Mouse (Mus musculus): Measurements from ENCODE around the gene Rac1.
A peak's percentile ranks its signal among the peaks of the same experiment; 100 is the strongest.

Gene Rac1

DNA sequence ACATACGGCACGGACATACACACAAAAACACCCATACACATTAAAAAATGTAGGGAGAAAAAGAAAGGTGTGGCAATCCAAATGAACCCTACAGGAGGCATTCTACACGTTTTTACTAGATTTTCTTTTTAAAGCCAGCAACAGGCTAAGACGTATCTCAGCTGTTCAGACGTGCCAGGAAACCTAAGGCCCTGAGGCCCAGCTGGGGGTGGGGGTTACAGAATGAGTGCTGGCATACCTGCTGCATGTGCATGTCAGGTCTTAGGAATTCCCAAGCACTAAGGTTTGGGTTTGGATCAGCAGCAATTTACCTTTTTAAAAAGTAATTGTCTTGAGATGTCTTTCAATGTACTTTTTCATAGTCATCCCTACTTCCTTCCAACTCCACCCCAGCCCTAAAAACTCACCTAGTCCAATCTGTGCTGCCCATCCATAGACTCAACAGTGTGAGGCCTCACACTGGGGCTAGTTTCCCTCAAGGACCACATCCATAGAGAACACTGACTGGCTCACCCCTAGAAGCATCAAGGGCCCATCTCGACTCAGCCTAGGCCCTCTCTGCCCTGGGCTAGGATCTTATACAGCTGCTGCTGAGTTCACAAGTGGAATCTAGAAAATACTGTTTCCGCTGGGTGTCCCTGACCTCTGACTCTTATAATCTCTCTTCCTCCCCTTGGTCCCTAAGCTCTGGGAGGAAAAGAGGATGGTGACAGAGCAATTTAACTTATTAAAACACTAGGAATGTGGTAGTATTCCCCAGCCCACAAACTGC lies 2.2 kb downstream of the Rac1 start:
- no peak for DNase-seq (ENCODE audit: low read depth, low spot score)

DNA sequence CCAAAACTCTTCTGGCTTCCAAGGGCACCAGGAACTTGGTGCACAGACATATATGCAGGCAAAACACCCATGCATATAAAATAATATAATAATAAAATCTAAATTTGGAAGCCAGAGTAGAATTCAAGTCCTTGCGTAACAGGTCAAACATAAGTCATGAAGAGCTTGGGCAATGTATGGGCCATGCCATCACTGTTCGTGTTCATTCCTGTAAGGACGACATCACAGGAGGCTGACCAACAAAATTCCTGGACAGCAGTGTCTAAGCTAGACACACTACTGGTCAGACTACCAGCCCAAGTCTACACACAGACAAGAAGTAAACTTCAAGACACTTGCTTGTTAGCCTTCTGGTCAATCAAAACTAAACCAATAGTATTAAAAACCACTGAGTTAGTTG lies 5.0 kb downstream of the Rac1 start:
- DNase-seq (ENCODE audit: low read depth, low spot score), result no peak

DNA sequence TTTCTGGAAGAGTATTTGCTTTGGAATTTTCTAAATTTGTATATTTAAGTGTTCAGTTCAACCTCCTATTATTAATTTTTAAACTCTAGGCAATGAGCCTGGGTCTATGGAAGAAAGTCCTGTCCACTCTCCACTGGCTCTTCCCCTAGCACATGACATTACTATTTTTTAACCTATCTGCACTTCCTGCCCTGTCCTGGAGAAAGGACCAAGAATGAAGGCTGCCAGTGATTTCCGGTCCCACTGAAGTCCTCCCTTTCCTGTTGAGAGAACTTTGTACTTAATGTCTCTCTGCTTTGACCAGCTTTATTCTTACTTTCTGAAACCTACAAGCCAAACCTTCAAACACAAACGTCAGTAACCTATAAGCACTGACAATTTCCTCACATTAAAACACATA lies 7.4 kb downstream of the Rac1 start:
- DNase-seq (ENCODE audit: low read depth, low spot score), result no peak

DNA sequence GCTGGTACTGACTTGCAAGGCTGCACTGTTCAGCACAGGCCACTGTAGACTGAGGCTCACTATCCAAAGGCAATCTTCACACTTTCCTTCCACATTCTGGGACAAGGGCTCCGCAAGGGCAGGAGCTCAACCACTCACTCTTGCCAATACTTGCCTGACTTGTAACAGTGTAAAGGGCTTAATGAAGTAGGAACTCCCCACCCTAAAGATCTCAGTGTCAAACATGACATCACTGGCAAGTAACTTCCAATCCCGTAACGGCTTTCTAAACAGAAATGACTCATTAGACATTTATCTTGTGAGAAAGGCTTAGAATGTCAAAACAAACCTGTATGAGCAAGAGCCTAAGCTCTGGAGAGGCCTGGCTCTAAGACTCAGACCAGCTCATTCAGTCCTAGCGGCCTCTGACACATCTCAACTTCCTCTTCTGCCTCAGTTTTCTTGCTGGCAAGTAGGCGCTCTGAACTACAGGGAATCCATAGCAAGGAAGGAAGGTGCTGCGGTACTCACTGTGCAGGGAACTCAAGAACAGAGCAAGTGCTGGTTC lies 9.7 kb downstream of the Rac1 start:
- no peak for DNase-seq (ENCODE audit: low read depth, low spot score)

DNA sequence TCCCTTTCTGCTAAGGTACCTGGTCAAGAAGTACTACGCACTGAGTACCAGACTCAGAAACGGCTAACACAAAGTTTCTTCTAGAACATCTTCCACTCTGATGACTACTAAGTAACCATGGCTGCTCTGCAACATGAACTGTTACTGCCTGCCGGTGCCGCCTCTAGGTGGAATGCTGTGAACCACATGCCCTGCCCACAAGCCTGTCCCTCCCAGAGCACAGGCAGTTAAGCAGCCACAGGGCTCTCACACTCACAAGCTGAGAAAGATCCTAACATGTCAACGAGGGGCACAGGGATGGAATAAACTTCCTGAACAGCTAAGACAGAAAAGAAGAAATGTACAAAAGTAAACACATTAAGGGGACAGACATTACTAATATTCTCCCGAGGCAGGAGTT lies 10.4 kb downstream of the Rac1 start:
- no peak for DNase-seq (ENCODE audit: low read depth, low spot score)

DNA sequence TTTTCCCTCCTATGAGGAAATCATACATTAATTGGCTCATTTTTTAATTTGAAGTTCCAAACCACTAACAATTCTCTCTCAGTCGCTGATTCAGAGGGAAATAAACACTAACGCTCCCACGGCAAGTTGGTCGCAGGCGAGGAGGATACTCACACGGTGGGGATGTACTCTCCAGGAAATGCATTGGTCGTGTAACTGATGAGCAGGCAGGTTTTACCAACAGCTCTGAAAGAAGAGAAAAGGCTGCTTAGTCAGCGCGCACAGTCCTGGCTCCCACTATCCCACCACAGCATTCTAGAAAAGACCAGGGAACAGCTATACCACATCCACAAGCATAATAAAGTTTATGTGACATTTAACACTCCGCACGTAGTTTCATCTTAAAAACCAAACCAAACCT lies 10.8 kb downstream of the Rac1 start:
- DNase-seq (ENCODE audit: low read depth, low spot score), result no peak

DNA sequence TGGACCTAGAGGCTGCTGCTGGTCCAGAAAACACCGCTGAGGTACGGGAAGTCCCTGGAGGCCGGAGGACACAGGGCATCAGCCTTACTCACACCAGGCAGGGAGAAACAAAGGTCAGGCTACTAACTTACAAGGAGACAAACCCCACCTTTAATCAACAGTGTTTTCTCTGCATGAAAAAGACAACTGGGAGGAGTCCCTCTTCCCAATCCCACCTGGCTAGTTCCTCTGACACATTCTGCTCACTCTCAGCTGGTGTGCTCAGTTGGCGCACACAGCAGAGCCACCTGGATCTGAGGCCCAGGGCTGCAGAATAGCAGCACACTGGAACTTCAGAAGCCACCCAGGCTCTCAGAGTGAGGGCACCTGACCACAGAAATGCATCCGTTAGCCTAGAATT lies 13.0 kb downstream of the Rac1 start:
- DNase-seq (ENCODE audit: low read depth, low spot score), result peak; percentile 60

DNA sequence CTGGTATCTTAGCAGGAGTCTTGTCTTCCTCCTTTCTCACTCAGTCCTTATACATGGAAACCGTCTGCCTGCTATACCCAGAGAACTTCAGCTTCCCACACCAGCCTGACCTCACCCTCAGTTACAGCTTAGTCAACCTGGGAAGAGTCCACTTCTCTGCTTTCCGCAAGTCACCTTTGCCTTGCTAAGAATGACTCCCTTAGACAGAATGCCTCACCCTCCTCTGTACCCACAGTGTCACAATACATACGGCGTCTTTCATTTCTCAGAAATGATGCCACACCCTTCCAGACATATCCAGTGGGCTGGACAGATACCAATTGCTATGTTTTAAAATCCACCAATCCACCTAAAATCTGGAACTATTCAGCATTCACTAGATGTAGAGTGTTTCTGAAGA lies 15.5 kb downstream of the Rac1 start:
- no peak for DNase-seq (ENCODE audit: low read depth, low spot score)

DNA sequence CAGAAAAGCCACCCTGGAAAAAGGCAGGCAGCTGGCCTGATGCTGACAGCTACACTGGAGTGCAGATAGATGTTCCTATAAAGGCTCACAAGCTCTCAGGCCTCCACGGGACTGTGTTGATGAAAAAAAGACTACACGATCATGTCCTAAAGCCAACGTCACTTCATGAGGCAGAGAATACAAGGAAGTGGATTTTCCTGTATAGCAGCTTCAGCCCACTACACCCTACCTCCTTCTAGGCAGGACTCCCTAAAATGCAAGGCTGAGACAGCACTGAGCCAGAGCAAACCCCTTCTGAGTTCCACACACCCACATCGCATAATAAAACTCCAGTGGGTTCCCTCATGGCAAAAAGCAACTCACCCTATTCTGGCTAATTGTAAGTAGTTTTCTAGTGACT lies 16.3 kb downstream of the Rac1 start:
- no peak for DNase-seq (ENCODE audit: low read depth, low spot score)

DNA sequence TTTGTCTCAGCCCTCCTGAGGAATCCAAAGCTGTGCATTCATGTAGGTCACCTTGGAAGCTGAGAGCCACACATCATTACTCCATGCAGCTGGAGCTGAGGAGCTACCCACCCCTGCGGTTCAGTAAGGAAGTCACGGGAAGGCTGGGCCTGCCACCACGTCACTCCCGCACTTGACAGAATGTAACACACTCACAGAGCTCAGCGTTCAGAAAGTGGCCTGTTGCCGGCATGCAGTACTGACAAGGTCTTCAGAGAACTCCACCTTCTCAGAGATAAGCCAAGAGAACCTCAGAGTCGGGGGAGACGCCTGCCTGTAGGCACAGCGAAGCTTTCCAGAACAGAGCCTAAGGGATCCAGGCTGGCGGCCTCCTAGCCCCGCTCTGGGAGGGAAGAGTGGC lies 18.1 kb downstream of the Rac1 start:
- peak; percentile 50 for DNase-seq (ENCODE audit: low read depth, low spot score)

DNA sequence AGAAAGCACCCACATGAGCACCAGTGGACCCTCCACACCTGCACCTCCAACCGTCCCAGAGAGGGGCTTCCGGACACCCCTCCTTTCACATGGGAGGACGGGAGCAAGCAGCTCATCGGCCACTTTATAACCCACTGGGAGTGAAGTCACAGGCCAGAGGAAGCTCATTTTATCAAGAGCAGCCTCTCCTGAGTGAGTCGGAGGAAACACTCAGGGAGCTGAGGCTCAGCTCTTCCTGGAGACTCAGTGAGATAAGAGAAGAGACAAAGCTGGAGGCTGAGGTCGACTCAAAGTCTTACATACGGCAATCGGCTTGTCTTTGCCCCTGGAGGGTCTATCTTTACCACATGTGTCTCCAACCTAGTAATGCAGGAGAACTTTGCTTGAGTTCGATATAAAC lies 18.5 kb downstream of the Rac1 start:
- no peak for DNase-seq (ENCODE audit: low read depth, low spot score)

DNA sequence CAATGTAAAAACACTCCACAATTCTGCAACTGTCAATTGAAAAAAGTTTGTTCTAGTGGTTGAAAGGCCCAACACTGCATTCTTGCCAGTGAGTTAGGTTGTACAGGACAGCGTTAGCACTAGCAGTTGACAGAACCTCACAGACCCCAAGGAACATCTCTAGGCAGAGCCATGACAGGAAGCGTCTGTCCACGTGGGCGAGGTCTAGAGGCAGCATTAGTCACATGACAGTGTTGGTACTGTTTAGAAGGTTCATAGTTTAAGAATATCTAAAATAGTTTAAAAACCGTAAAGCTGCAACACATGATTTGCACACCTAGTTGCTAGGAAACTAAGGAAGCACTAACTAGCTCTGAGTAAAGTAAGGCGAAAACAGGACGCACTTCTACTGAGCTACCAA lies 22.3 kb downstream of the Rac1 start:
- DNase-seq (ENCODE audit: low read depth, low spot score), result no peak

DNA sequence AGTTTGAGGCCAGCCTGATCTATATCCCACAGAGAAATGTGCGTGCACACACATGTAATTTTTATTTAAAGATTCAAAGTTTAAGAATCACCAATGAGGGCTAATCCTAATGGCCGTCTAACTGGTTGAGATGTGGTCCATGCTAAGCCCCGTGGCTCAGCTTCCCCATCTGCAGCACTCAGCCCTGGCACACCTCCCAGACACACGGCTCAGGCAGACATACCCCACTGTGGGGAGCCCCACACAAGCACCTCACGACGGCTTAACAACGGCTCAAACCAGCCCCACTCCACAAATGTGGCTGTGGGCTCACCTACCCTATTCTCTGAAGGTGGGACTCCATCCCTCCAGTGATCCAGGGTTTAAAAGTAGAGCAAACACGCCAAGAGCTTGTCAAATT lies 22.8 kb downstream of the Rac1 start:
- no peak for DNase-seq (ENCODE audit: low read depth, low spot score)

DNA sequence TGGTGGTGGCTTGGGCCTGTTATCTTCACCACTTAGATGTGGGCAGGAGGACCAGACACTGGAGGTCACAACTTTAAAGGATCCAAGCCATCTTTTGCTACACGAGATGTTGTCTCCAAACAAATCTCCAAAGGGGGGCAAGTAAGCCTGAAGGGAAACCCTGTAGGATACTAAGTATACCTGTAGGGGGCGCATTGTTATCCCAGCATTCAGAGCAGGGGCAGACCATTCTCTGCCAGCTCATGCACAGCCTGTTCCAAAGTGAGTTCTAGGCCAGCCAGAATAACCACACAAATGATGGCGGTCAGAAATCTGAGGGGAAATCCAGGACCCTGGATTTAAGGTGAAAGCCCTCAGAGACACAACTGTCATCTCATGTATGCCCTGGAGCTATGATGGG lies 23.4 kb downstream of the Rac1 start:
- peak; percentile 70 for DNase-seq (ENCODE audit: low read depth, low spot score)

DNA sequence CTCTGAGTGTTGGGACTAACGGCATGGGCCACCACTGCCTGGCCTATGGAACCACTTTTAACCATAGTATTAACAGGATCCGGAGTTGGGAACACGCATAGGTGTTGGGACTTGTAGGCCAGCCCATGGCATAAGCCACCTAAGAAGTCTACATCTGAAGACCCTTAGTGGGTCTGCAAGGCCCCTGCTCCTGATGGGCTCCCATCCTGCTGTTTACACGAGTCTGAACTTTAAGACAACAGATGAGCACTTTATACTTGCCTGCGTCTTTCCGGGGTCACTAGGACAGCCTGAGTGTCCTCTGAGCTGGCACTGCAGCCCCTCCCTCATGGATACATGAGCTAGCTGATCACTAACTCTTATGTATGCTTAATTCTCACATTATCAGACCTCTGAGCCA lies 24.1 kb downstream of the Rac1 start:
- DNase-seq (ENCODE audit: low read depth, low spot score), result no peak

DNA sequence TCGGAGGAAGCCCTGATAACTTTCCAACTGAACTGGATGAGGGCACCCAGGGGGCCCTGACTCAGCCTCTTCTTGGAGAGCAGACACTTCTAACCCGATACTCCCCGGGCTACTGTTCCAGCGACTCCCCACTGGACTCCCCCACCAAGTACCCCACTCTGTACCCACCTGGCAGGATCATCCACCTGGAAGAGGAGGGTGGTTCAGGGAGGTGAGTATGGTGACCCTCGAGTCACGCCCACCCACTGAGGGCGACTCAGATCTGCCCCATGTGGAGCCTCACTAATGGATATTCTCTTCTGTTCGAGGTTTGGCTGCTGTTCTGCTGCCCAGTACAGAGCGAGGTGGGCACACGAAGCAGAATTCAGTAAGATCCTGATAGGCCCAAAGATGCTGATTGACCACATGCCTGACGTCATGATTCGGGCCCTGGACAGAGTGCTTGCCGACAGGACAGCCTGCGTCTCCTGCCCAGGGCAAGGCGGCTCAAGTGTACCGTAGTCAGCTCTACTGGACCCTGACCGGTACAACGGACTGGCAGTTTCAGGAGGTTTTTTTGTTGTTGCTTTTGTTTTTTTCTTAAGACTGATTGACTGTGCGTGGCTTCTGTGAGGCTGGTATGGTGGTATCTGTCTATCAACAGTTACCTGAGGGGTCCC lies 24.8 kb downstream of the Rac1 start:
- no peak for DNase-seq (ENCODE audit: low read depth, low spot score)

DNA sequence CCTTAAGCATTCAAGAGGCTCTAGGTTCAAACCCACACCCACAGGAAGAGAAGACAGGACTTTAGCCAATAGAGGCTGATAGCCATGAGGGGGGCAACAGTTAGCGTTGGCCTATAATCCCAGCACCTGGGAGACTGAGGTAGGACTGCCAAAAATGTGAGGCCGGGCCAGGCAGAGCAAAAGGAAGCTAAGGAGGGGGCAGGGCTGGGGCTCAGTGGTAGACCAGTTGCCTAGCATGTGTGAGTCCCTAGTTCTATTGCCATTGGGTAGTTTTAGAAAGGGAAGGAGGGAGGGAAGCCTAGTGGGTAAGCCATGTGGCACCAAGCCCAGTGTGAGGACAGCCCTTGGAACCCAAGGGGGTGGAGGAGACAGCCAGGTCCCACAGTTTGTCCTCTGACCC lies 26.2 kb downstream of the Rac1 start:
- no peak for DNase-seq (ENCODE audit: low read depth, low spot score)

DNA sequence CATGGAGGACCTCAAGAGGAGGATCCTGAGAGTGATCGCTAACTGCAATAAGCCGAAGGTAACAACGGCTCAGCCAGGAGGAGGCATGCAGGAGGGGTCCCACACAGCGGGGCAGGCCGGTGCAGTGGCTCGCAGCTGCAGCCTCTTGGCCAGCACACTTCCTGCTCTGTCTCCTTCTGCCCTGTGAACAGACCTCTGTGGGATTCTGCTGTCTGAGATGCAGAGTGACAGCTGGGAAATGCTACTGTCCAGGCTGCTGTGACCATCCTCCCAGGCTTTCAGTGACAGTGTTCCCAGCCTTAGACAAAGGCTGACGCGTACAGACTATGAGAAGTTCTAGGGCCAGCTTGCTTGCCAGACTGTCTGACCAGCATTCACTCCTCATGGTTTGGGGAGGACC lies 26.7 kb downstream of the Rac1 start:
- no peak for DNase-seq (ENCODE audit: low read depth, low spot score)

DNA sequence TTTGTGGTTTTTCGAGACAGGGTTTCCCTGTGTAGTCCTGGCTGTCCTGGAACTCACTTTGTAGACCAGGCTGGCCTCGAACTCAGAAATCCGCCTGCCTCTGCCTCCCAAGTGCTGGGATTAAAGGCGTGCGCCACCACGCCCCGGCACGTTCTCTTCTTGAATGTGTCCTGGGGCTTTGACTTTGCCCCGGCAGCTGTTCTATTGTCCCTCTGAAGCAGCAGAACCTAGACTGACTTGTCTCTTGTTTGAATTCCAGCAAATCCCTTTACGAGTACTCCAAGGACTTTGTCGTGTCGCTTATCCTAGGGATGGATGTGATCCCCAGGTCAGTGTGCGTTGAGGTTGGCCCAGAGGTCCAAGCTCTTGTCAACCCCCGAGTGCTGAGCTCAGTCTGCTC lies 27.1 kb downstream of the Rac1 start:
- DNase-seq (ENCODE audit: low read depth, low spot score), result peak; percentile 65

DNA sequence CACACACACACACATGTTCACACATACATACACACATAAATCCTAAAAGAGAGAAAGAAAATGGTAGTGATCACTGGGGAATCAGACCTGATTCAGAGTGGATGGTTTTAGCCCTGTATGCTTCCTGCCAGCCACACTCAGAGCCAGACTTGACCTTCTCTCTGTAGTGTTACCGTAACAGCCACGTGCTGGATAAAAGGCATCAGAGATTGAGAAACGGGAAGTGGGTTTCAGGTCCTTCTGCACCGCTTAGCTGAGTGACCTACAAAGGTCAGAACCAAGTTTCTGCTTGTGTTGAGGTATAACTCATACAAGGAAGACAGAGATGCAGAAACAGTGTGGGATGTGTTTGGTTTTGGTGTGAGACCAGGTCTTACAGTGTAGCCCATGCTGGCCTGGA lies 28.1 kb downstream of the Rac1 start:
- DNase-seq (ENCODE audit: low read depth, low spot score), result no peak

DNA sequence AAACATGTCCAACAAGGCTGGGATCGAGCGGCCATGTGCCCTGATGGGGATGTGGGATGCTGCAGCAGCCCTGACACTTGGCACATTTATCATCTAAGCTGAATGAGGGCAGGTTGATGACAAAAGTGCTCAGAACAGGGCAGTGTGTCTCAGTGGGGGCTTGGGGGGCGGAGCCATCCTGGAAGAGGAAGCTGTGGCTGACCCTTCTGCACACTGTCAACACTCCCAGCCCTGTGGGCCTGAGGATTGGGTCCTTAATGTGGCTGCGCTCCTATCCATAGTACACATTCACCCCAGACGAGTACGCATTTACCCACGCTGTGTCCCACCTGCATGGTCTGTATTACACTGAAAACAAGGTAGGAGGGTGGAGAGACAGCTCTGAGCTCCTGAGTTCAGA lies 28.6 kb downstream of the Rac1 start:
- no peak for DNase-seq (ENCODE audit: low read depth, low spot score)

DNA sequence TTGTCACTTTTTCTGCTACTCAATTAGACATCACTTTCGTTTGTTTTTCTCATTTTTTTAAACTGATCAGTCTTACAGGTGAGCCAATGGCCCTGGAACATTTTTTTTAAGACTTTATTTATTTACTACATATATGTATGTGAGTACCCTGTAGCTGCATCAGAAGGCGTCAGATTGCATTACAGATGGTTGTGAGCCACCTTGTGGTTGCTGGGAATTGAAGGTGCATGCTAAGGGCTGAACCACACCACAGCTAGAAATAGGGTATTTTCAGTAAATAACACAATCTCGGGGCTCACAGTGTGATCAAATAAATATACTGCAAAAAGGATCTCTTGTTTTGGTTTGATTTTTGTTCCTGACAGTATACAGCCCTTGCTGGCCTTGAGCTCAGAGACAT lies 30.4 kb downstream of the Rac1 start:
- DNase-seq (ENCODE audit: low read depth, low spot score), result no peak

DNA sequence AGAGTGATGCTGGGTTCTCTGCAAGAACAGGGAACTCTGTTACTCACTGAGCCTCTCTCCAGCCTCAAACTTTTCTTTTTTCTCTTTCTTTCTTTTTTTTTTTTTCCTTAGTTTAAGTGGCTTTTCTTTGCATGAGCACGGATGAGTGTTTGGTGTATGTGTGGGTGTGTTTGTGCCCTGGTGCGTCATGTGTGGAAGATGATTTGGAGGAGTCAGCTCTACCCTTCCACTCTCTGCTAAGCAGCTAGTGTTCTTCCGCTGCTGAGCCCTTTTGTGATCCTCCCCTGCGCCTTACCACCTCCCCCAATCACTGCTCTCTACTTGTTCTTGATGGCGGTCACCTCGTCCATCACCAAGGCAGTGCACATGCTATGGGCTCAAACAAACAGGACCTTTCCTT lies 32.1 kb downstream of the Rac1 start:
- no peak for DNase-seq (ENCODE audit: low read depth, low spot score)

All from R1 (cell line).